Mouse (Mus musculus) lung, embryonic 14.5 days (tissue): ENCODE results near the gene Cnnm1. TPM values are rescaled to one million over a fixed set of nuclear protein-coding genes. Genes with fewer than 3 reads are reported as not detected.
"Not testable (repeated sequence)": the region's sequence is repeated elsewhere in the genome, so short reads cannot be mapped to it uniquely, and the experiment has no call there.

Experiments
- ATAC-seq: fragments of 200-750 bp; cut with Nextera tagmentation; 2 replicates; pipeline ENCODE4 v1.8.0; 2017; ENCODE audit warnings: mild to moderate bottlenecking, moderate TSS enrichment, moderate library complexity; ENCODE audit not compliant: insufficient read depth
- DNase-seq: peaks from one replicate; pipeline ENCODE4 v3.0.0-alpha.2; 2015
- H3K27ac ChIP-seq: fragments of 300-500 bp; sonication (generic); 2 replicates; pipeline ENCODE4 v1.5.1; 2014; ENCODE audit warnings: low read depth, mild to moderate bottlenecking, moderate library complexity
- H3K27me3 ChIP-seq: fragments of 300-500 bp; sonication (generic); 2 replicates; pipeline ENCODE4 v1.6.1; 2014; ENCODE audit warnings: low read length, control low read depth; ENCODE audit not compliant: insufficient read depth
- H3K36me3 ChIP-seq: fragments of 300-500 bp; sonication (generic); 2 replicates; pipeline ENCODE4 v1.6.1; 2014; ENCODE audit warnings: control low read depth; ENCODE audit not compliant: insufficient read depth
- H3K4me1 ChIP-seq: fragments of 300-500 bp; sonication (generic); 2 replicates; pipeline ENCODE4 v1.6.1; 2014; ENCODE audit warnings: antibody characterized with exemption, control low read depth; ENCODE audit not compliant: insufficient read depth
- H3K4me2 ChIP-seq: fragments of 300-500 bp; sonication (generic); 2 replicates; pipeline ENCODE4 v1.6.1; 2014; ENCODE audit warnings: mild to moderate bottlenecking
- H3K4me3 ChIP-seq: fragments of 300-500 bp; sonication (generic); 2 replicates; pipeline ENCODE4 v1.5.1; 2014; ENCODE audit warnings: low read depth, low read length
- H3K9ac ChIP-seq: fragments of 300-500 bp; sonication (generic); 2 replicates; pipeline ENCODE4 v1.6.1; 2014
- H3K9me3 ChIP-seq: fragments of 300-500 bp; sonication (generic); 2 replicates; pipeline ENCODE4 v1.6.1; 2016; ENCODE audit warnings: low read depth, low read length, control low read depth
- CTCF ChIP-seq: IDR thresholded peaks from 2 replicates; pipeline ENCODE4 v1.5.1; 2016; ENCODE audit warnings: antibody characterized with exemption, low read depth
- WGBS: fragments of 180-500 bp; shearing (Covaris S2); extraction: QIAGEN DNeasy Blood & Tissue Kit; methylation state at CpG from one replicate; pipeline ENCODE4 v1.1.7; 2014; 5-methylcytosine and 5-hydroxymethylcytosine counted together
- polyA plus RNA-seq: library from polyadenylated mRNA; unstranded; fragments of >200 nt; fragmentation: Nextera tagmentation; extraction: Ambion mirVana; gene quantifications from 2 replicates; pipeline ENCODE4 v1.2.1, GENCODE M21; 2014

Cnnm1 gene
- polyA plus RNA-seq, 1 experiment from 2014 or later: 0.05 TPM

DNA sequence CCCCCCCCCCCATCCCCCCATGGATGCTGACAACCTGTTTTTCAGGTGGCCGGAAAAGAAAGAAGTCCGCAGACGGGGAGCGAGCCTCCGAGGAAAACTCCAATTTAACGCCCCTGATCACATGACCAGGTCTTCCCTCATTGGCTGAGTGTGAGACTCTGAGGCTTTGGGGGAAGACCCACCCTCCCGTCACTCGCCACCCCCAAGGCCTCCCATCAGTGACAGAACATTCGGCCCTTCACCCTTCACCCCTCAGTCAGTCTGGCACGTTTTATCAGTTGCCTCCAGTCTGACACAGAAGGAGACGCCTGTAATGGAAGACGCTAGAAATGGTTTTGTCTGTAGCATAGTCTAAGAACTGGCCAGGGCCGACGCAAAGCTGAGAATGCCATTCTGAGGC lies 54.7 kb downstream of the Cnnm1 start:
- peak overlapping the region; percentile 29 for H3K9ac ChIP-seq

DNA sequence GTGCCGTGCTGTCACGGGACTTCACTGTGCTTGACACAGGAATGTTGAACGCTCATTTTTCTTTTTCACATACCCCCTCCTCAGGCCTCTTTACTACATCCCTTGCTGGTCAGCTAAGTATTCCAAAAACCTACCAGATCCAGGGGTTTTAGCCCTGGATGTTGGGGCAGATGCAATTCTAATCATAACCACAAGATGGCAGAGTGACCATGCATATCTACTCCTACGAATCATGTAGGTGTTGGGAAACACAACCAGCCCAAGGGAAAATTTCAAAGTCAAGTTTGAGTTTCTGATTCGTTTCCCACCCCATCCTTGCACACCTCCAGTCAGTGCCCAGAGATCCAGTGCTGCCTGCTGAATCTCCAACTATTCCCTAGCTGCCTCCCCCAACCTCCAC lies 55.6 kb downstream of the Cnnm1 start:
- WGBS: 14% methylated on average over 5 of the region's 5 CpGs
- H3K4me1 ChIP-seq: no peaks in the 10 kb centered on the region
- peak; percentile 90 for TF ChIP-seq CTCF
- no peaks in the 10 kb centered on the region for H3K27me3 ChIP-seq
- ATAC-seq (peak; percentile 21; the same call in 1 of the 2 replicates), DNase-seq (peak; percentile 90)
- no peak overlapping the region for H3K27ac ChIP-seq
- peaks cover 8% of the 10 kb centered on the region; the same call in 1 of the 2 replicates for H3K36me3 ChIP-seq
- H3K9ac ChIP-seq: no peak overlapping the region
- no peaks in the 10 kb centered on the region for H3K9me3 ChIP-seq
- no peak overlapping the region for H3K4me2 ChIP-seq
- H3K4me3 ChIP-seq: no peak overlapping the region

More for the DNA sequence above, 54.7 kb downstream of the Cnnm1 start:
- ATAC-seq (peak; percentile 72), DNase-seq (peak; percentile 61)
- no peak overlapping the region for H3K27ac ChIP-seq
- TF ChIP-seq CTCF: no peak
- H3K4me2 ChIP-seq: peak overlapping the region; percentile 61
- H3K9me3 ChIP-seq: no peaks in the 10 kb centered on the region
- H3K36me3 ChIP-seq: peaks cover 5% of the 10 kb centered on the region; the same call in 1 of the 2 replicates
- H3K4me1 ChIP-seq: no peaks in the 10 kb centered on the region
- H3K4me3 ChIP-seq: peak overlapping the region; percentile 17
- WGBS: 3% methylated on average over 14 of the region's 14 CpGs
- no peaks in the 10 kb centered on the region for H3K27me3 ChIP-seq

DNA sequence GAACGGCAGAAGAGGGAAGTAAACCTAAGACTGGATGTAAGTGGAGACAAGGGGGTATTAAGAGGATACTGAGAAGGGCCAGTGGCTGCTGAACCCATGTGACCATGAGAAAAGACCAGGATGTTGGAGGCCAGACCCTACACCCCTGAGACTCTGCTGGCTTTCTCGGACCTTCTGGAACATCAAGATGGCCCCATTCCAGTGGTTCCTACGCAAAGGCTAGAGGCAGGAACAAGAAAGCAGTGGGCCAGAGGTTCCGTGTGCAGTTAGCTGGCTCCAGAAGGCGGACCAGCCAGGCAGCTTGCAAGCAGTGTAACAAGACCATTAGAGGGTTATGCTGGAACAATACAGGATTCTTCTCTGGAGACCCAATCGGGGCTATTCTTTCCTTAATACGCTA lies 57.2 kb downstream of the Cnnm1 start:
- Histone ChIP-seq H3K9ac (no peak overlapping the region), H3K36me3 (peaks cover 14% of the 10 kb centered on the region; the same call in 1 of the 2 replicates), H3K9me3 (no peaks in the 10 kb centered on the region), H3K27me3 (no peaks in the 10 kb centered on the region), H3K4me3 (no peak overlapping the region), H3K4me1 (no peaks in the 10 kb centered on the region), H3K27ac (no peak overlapping the region), H3K4me2 (no peak overlapping the region)
- 83% methylated on average over 7 of the region's 7 CpGs for WGBS
- no peak for ATAC-seq
- DNase-seq: no peak
- no peak for TF ChIP-seq CTCF

DNA sequence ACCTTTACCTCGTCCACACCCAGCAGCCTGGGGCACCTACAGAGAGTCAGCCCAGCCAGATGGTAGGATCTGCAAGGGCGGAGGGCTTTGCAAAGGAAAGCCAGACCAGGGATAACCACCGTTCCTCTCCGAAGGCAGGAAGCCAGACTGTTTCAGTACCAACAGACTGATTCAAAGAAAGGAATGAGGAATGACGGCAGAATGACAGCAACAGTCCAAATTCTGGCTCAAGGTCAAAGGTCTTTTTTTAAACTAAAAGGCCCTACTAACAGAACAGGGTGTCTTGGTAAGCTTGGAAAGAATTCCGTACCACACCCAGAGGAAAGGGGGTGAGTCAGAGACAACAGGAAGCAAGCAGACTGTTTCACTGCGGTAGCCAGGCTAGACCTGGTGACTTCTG lies 58.6 kb downstream of the Cnnm1 start:
- no peaks in the 10 kb centered on the region for H3K4me1 ChIP-seq
- no peak overlapping the region for H3K9ac ChIP-seq
- no peaks in the 10 kb centered on the region for H3K9me3 ChIP-seq
- H3K4me3 ChIP-seq: no peak overlapping the region
- WGBS: 86% methylated on average over 7 of the region's 7 CpGs
- no peaks in the 10 kb centered on the region for H3K27me3 ChIP-seq
- H3K4me2 ChIP-seq: no peak overlapping the region
- DNase-seq (no peak), ATAC-seq (no peak)
- H3K36me3 ChIP-seq: peaks cover 23% of the 10 kb centered on the region; the same call in 1 of the 2 replicates
- no peak overlapping the region for H3K27ac ChIP-seq
- TF ChIP-seq CTCF: no peak

DNA sequence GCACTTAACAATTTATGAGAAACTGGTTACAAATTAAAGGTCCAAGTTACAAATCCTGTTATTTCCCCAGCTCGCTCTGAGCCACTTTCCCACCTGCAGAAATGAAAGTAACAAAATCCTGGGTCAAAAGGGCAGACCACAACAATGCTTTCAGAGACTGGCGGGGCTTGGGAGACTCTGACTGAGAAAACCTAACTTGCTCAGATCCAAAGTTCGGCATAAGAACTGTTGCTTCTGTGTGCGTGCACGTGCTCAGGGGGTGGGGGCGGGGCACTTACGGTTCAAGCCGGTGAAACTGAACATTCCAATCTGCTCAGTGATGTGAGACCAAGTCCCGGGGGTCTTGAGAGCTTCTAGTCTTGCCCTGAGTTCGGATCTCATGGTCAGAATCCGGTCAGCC lies 62.4 kb downstream of the Cnnm1 start:
- Histone ChIP-seq H3K27me3 (no peaks in the 10 kb centered on the region), H3K4me1 (no peaks in the 10 kb centered on the region), H3K27ac (no peak overlapping the region), H3K36me3 (peaks cover 44% of the 10 kb centered on the region), H3K4me3 (no peak overlapping the region), H3K9ac (no peak overlapping the region), H3K4me2 (no peak overlapping the region), H3K9me3 (no peaks in the 10 kb centered on the region)
- ATAC-seq (no peak), DNase-seq (no peak)
- WGBS: 80% methylated on average over 11 of the region's 11 CpGs
- TF ChIP-seq CTCF: no peak

DNA sequence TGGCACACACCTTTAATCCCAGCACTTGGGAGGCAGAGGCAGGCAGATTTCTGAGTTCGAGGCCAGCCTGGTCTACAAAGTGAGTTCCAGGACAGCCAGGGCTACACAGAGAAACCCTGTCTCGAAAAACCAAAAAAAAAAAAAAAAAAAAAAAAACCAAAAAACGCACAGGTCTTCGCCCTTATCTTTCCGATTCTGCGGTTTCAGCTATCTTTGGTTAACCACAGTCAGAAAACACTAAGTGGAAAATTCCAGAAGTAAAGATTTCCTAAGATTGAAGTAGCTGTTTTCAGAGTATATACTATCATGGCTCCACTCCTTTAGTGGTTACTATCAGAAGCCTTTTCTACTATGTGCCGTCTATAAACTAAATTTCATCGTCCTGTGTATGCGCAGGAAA lies 63.4 kb downstream of the Cnnm1 start:
- not testable (repeated sequence) for ATAC-seq, H3K4me3 ChIP-seq, H3K4me1 ChIP-seq, H3K4me2 ChIP-seq, H3K9ac ChIP-seq, H3K9me3 ChIP-seq, H3K27me3 ChIP-seq, DNase-seq, H3K27ac ChIP-seq
- 94% methylated on average over 7 of the region's 9 CpGs for WGBS
- peaks cover 44% of the 10 kb centered on the region for H3K36me3 ChIP-seq

DNA sequence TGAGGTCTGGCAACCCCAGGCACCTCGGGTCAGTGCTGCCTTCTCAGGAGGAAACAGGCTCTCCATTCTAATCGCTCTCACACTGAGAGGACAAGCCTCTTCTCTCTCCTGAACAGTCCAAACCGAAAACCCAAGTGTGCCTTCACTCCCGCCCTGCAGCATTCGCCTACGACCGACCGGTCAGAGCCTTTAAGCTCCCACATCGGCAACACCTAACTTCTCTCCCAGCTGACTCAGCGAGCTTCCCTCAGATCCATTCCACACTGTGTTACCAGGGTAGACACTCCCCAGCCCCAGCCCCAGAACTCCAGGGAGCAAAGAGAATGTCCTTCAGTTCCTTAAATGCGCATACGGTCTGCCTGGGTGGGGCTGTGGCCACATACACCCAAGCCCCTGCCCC lies 65.2 kb downstream of the Cnnm1 start:
- no peak for TF ChIP-seq CTCF
- DNase-seq (no peak), ATAC-seq (no peak)
- H3K4me2 ChIP-seq: no peak overlapping the region
- WGBS: 89% methylated on average over 12 of the region's 12 CpGs
- H3K4me3 ChIP-seq: no peak overlapping the region
- no peak overlapping the region for H3K27ac ChIP-seq
- H3K27me3 ChIP-seq: no peaks in the 10 kb centered on the region
- no peaks in the 10 kb centered on the region for H3K9me3 ChIP-seq
- no peak overlapping the region for H3K9ac ChIP-seq
- H3K36me3 ChIP-seq: peaks cover 36% of the 10 kb centered on the region
- no peaks in the 10 kb centered on the region for H3K4me1 ChIP-seq
